Mouse (Mus musculus) inflammation-experienced regulatory T-cells (primary cell): ENCODE results near the gene Tfb1m. TPM values are rescaled to one million over a fixed set of nuclear protein-coding genes. Genes with fewer than 3 reads are reported as not detected.

ENCODE experiments used
- polyA plus RNA-seq, 2 experiments: library from polyadenylated mRNA; unstranded; fragments of 100-300 nt; shearing (Covaris generic); gene quantifications; one replicate each; pipeline ENCODE4 v1.2.1; 2017

The Tfb1m gene
- 10 to 100 TPM; 12.4 to 12.7 TPM for polyA plus RNA-seq

GRCm38 (mm10) chr17:3557331-3558311 is at the start of gene Tfb1m:
TSS of gene Tfb1m (minus strand) at chr17:3557781.

GRCm38 (mm10) chr17:3532254-3532653 is 25.3 kb downstream of the Tfb1m start, which contains the start of gene Cldn20:
TSS of gene Cldn20 (plus strand) at chr17:3532554.

Other genes with a start within 250 kb of the Tfb1m start
- gene Tiam2, start 231.2 kb downstream of the Tfb1m start, polyA plus RNA-seq: 1 to 10 TPM; 1.0 to 1.8 TPM
- gene Cldn20, start 25.2 kb downstream of the Tfb1m start, polyA plus RNA-seq: under 1 TPM in 1 of 2 experiments, not detected in 1; 0.58 TPM
- under 1 TPM in 1 of 2 experiments, not detected in 1; 0.47 TPM for gene Nox3, start 138.5 kb upstream of the Tfb1m start, polyA plus RNA-seq